Comparison of ENCODE assay signal across 7 mouse cellular contexts in genomic region chr13:43864153-43864861, GRCm38 (mm10).
DNase-seq lines count a peak whose midpoint lies in the region; ATAC-seq lines count a peak whose summit lies in the region.

No protein-coding gene starts in this region.

- H3K36me3 ChIP-seq in embryonic facial prominence, embryonic 11.5 days (replicated peaks; ENCODE audit: control insufficient read depth, insufficient read depth, low read depth, low read length) = no peaks in the 10 kb centered on the region
- no peaks in the 10 kb centered on the region for H3K36me3 ChIP-seq in limb, embryonic 11.5 days (ENCODE audit: control insufficient read depth, insufficient read depth, low read length)
- no peaks in the 10 kb centered on the region for H3K36me3 ChIP-seq in midbrain, embryonic 14.5 days (ENCODE audit: control insufficient read depth, insufficient read depth, low read length)

- H3K9me3 ChIP-seq in embryonic facial prominence, embryonic 11.5 days (replicated peaks; ENCODE audit: control insufficient read depth, low read length) = no peaks in the 10 kb centered on the region
- H3K9me3 ChIP-seq in limb, embryonic 11.5 days (ENCODE audit: control insufficient read depth, low read length) = no peaks in the 10 kb centered on the region
- H3K9me3 ChIP-seq in midbrain, embryonic 14.5 days (ENCODE audit: control insufficient read depth, low read length) = no peaks in the 10 kb centered on the region

- H3K27ac ChIP-seq in embryonic facial prominence, embryonic 11.5 days (replicated peaks; ENCODE audit: low read depth, low read length) = 0 out of 2 replicates have a peak overlapping the region, but pooled peaks have one; percentile 67
- H3K27ac ChIP-seq in limb, embryonic 11.5 days (replicated peaks; ENCODE audit: low read depth, low read length) = peak overlapping the region; percentile 59; the same call in 1 of the 2 replicates
- H3K27ac ChIP-seq in midbrain, embryonic 14.5 days (replicated peaks; ENCODE audit: low read depth, low read length) = 0 out of 2 replicates have a peak overlapping the region, but pooled peaks have one; percentile 21

- peak; percentile 99 for DNase-seq in adrenal gland, postnatal 14 days
- peak; percentile 99 for DNase-seq in embryonic facial prominence, embryonic 11.5 days (ENCODE audit: low spot score)
- DNase-seq in heart, adult 11 months = peak; percentile 100
- DNase-seq in kidney, adult 18-20 months = peak; percentile 100
- peak; percentile 100 for DNase-seq in limb, embryonic 11.5 days (ENCODE audit: low spot score)
- DNase-seq in midbrain, embryonic 14.5 days = peak; percentile 98
- peak; percentile 97 to 99 for DNase-seq in spleen, adult 18-20 months

- peak overlapping the region; percentile 57 for H3K4me2 ChIP-seq in embryonic facial prominence, embryonic 11.5 days (ENCODE audit: low read depth, low read length)
- H3K4me2 ChIP-seq in limb, embryonic 11.5 days (ENCODE audit: low read depth, severe bottlenecking) = peak overlapping the region; percentile 50
- peak overlapping the region; percentile 54 for H3K4me2 ChIP-seq in midbrain, embryonic 14.5 days (ENCODE audit: low read length)

- no peaks in the 10 kb centered on the region; the same call in 1 of the 2 replicates for H3K4me1 ChIP-seq in embryonic facial prominence, embryonic 11.5 days (ENCODE audit: control insufficient read depth, insufficient read depth, low read length)
- H3K4me1 ChIP-seq in limb, embryonic 11.5 days (ENCODE audit: control insufficient read depth, insufficient read depth, low read length) = peaks cover 16% of the 10 kb centered on the region
- H3K4me1 ChIP-seq in midbrain, embryonic 14.5 days (ENCODE audit: control insufficient read depth, insufficient read depth, low read length) = peaks cover 7% of the 10 kb centered on the region; the same call in 1 of the 2 replicates

- WGBS in embryonic facial prominence, embryonic 11.5 days = 1% methylated on average over 35 of the region's 35 CpGs
- WGBS in limb, embryonic 11.5 days = 1% methylated on average over 35 of the region's 35 CpGs
- 1% methylated on average over 35 of the region's 35 CpGs for WGBS in midbrain, embryonic 14.5 days

- H3K27me3 ChIP-seq in embryonic facial prominence, embryonic 11.5 days (ENCODE audit: control insufficient read depth, insufficient read depth, low read length) = no peaks in the 10 kb centered on the region
- H3K27me3 ChIP-seq in limb, embryonic 11.5 days (ENCODE audit: control insufficient read depth, insufficient read depth, low read length) = no peaks in the 10 kb centered on the region
- H3K27me3 ChIP-seq in midbrain, embryonic 14.5 days (ENCODE audit: control insufficient read depth, insufficient read depth, low read length) = peaks cover 24% of the 10 kb centered on the region

- ATAC-seq in embryonic facial prominence, embryonic 11.5 days (replicated peaks; ENCODE audit: insufficient number of reproducible peaks, low FRiP score, low TSS enrichment, low read depth) = peak; percentile 98
- peak; percentile 99 for ATAC-seq in limb, embryonic 11.5 days (ENCODE audit: insufficient number of reproducible peaks, low FRiP score, low TSS enrichment, low read depth)
- ATAC-seq in midbrain, embryonic 14.5 days (ENCODE audit: low FRiP score, low TSS enrichment) = peak; percentile 99

- peak overlapping the region; percentile 26; the same call in 1 of the 2 replicates for H3K4me3 ChIP-seq in embryonic facial prominence, embryonic 11.5 days (ENCODE audit: low read depth, low read length)
- H3K4me3 ChIP-seq in limb, embryonic 11.5 days (ENCODE audit: low read depth, low read length) = peak overlapping the region; percentile 8; the same call in 1 of the 2 replicates
- H3K4me3 ChIP-seq in midbrain, embryonic 14.5 days (replicated peaks; ENCODE audit: low read depth, low read length) = peak overlapping the region; percentile 24

- H3K9ac ChIP-seq in embryonic facial prominence, embryonic 11.5 days (replicated peaks; ENCODE audit: low read length) = peak overlapping the region; percentile 49
- H3K9ac ChIP-seq in limb, embryonic 11.5 days (ENCODE audit: low read length) = peak overlapping the region; percentile 47
- no peak overlapping the region; the same call in 1 of the 2 replicates for H3K9ac ChIP-seq in midbrain, embryonic 14.5 days (replicated peaks; ENCODE audit: low read length)

Comparison
In these comparisons a context has a peak if more than half of its experiments do, and no peak if none do; other contexts are left out.
1. Peak in every context shown above with its lines: DNase-seq, ATAC-seq, H3K4me3 ChIP-seq and H3K27ac ChIP-seq.